Mouse (Mus musculus) liver, adult 2 months (tissue): ENCODE measurements around the gene Ctnnd1. TPM values are rescaled to one million over a fixed set of nuclear protein-coding genes. Genes with fewer than 3 reads are reported as not detected.
A peak's percentile ranks its signal among the peaks of the same experiment; 100 is the strongest.

Experiments
- DNase-seq: peaks from one replicate; pipeline ENCODE4 v3.0.0-alpha.2; 2011; ENCODE audit warnings: low read depth, low spot score; ENCODE audit errors: extremely low read depth
- H3K27ac ChIP-seq: fragments of 200-500 bp; replicated peaks from 2 replicates; pipeline ENCODE4 v1.5.1; 2012; ENCODE audit warnings: low read depth, mild to moderate bottlenecking, control low read depth, inconsistent platforms, low read length; ENCODE audit not compliant: insufficient read depth
- H3K27me3 ChIP-seq: fragments of 200-500 bp; 2 replicates; pipeline ENCODE4 v1.6.1; 2012; ENCODE audit warnings: mild to moderate bottlenecking, moderate library complexity, low read length, inconsistent platforms; ENCODE audit not compliant: control insufficient read depth, insufficient read depth
- H3K36me3 ChIP-seq: fragments of 200-500 bp; 2 replicates; pipeline ENCODE4 v1.6.1; 2012; ENCODE audit warnings: low read length, inconsistent platforms; ENCODE audit not compliant: control insufficient read depth, insufficient read depth
- H3K4me1 ChIP-seq: fragments of 200-500 bp; 2 replicates; pipeline ENCODE4 v1.6.1; 2011; ENCODE audit warnings: low read length; ENCODE audit not compliant: control insufficient read depth, insufficient read depth
- H3K4me3 ChIP-seq: fragments of 200-500 bp; 2 replicates; pipeline ENCODE4 v1.5.1; 2011; ENCODE audit warnings: low read depth, mild to moderate bottlenecking, control low read depth, low read length, moderate library complexity; ENCODE audit not compliant: insufficient read depth
- H3K79me2 ChIP-seq: fragments of 200-500 bp; 2 replicates; pipeline ENCODE4 v1.6.1; 2012; ENCODE audit warnings: inconsistent platforms, mild to moderate bottlenecking, low read length, moderate library complexity; ENCODE audit not compliant: control insufficient read depth, insufficient read depth
- H3K9ac ChIP-seq: fragments of 200-500 bp; 2 replicates; pipeline ENCODE4 v1.6.1; 2012; ENCODE audit warnings: low read depth, mild to moderate bottlenecking, control low read depth, inconsistent platforms, low read length
- CTCF ChIP-seq: fragments of 200-500 bp; IDR thresholded peaks from 2 replicates; pipeline ENCODE4 v1.5.1; 2011; ENCODE audit warnings: low read depth, low read length, control low read depth
- POLR2A ChIP-seq: fragments of 200-500 bp; IDR thresholded peaks from 2 replicates; pipeline ENCODE4 v1.6.1; 2011; ENCODE audit warnings: low read length, control low read depth; ENCODE audit not compliant: insufficient read depth; ENCODE audit errors: extremely low read depth
- WGBS: fragments of 180-500 bp; shearing (Covaris S2); methylation state at CpG from one replicate; pipeline ENCODE4 v1.1.7; 2018; 5-methylcytosine and 5-hydroxymethylcytosine counted together
- polyA plus RNA-seq: library from polyadenylated mRNA; depleted of rRNA; stranded (reverse); fragments of >200 nt; gene quantifications from 2 replicates; pipeline ENCODE4 v1.2.3, GENCODE M21; 2012
- total RNA-seq: library from RNA; depleted of rRNA; stranded (reverse); fragments of >200 nt; gene quantifications from 2 replicates; pipeline ENCODE4 v1.2.3, GENCODE M21; 2014

Gene Ctnnd1
- total and polyA plus RNA-seq, 2 experiments = 31.4 to 47.4 TPM

GRCm38 (mm10) chr2:84624201-84624600 is 26.4 kb downstream of the Ctnnd1 start:
- Histone ChIP-seq H3K4me3 (no peak overlapping the region), H3K9ac (no peak overlapping the region), H3K79me2 (peaks cover 30% of the 10 kb centered on the region; the same call in 1 of the 2 replicates), H3K36me3 (peaks cover 29% of the 10 kb centered on the region), H3K4me1 (peaks cover 25% of the 10 kb centered on the region), H3K27me3 (no peaks in the 10 kb centered on the region), H3K27ac (peak overlapping the region; percentile 22)
- DNase-seq = no peak
- TF ChIP-seq CTCF (no peak), POLR2A (no peak)
- 90% methylated on average over 17 of the region's 17 CpGs for WGBS

- peak; percentile 58 for DNase-seq
- Histone ChIP-seq H3K27me3 (no peaks in the 10 kb centered on the region), H3K79me2 (peaks cover 30% of the 10 kb centered on the region; the same call in 1 of the 2 replicates), H3K27ac (peak overlapping the region; percentile 26), H3K36me3 (peaks cover 34% of the 10 kb centered on the region), H3K4me3 (no peak overlapping the region), H3K9ac (no peak overlapping the region), H3K4me1 (peaks cover 29% of the 10 kb centered on the region)
- TF ChIP-seq CTCF = no peak
- WGBS = 55% methylated on average over 3 of the region's 3 CpGs
Measured at GRCm38 (mm10) chr2:84623428-84624119, 27.0 kb downstream of the Ctnnd1 start.

DNA sequence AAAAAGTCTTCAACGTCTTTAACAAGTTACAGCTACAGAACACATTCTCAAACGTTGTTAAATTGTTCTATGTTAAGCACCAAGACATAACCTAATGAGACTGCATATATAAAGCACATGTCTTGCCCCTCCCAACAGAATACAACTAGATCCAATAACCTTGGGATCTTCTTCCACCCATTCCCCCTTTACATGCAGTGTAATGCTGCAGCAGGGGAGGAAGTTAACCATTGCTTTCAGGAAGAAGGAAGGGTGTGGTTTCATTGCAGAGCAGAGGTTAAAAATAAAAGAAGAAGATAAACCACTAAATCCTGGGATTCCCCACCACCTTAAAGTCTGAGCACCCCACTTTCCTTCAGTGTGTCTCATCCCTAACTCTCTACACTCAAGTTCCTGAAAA is 27.9 kb downstream of the Ctnnd1 start:
- H3K9ac ChIP-seq = no peak overlapping the region
- no peak overlapping the region for H3K27ac ChIP-seq
- peaks cover 25% of the 10 kb centered on the region for H3K4me1 ChIP-seq
- H3K36me3 ChIP-seq = peaks cover 36% of the 10 kb centered on the region
- H3K4me3 ChIP-seq = no peak overlapping the region
- H3K27me3 ChIP-seq = no peaks in the 10 kb centered on the region
- WGBS = 70% methylated on average over 2 of the region's 2 CpGs
- DNase-seq = no peak
- TF ChIP-seq POLR2A (no peak), CTCF (no peak)
- peaks cover 30% of the 10 kb centered on the region; the same call in 1 of the 2 replicates for H3K79me2 ChIP-seq

- H3K4me1 ChIP-seq = peaks cover 13% of the 10 kb centered on the region
- WGBS = 92% methylated on average over 21 of the region's 21 CpGs
- no peaks in the 10 kb centered on the region for H3K27me3 ChIP-seq
- no peak overlapping the region for H3K27ac ChIP-seq
- no peak for DNase-seq
- H3K79me2 ChIP-seq = peaks cover 18% of the 10 kb centered on the region; the same call in 1 of the 2 replicates
- TF ChIP-seq CTCF = no peak
- no peak for TF ChIP-seq POLR2A
- no peak overlapping the region for H3K4me3 ChIP-seq
- peaks cover 64% of the 10 kb centered on the region for H3K36me3 ChIP-seq
- no peak overlapping the region for H3K9ac ChIP-seq
Measured at GRCm38 (mm10) chr2:84619646-84620340, 30.8 kb downstream of the Ctnnd1 start.

DNA sequence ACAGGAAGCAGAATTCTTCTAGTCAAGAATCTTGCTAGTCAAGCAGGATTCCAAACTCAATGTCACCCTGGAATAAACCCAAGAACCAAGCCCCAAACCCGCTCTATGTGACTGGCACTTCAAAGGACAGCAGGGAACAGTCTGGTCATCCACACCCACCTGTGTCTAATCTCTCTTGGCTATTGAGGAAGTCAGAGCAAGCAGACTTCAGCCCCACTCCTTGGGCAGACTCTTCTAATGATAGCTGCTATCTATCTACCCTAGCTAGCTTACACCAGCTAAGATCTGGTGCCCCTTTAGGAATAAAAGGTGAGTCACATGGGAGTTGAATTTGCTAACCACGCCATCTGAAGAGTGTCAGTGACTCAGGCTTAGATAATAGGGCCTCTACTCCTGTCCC is 31.7 kb downstream of the Ctnnd1 start:
- no peak for DNase-seq

More for the DNA sequence above, 31.7 kb downstream of the Ctnnd1 start:
- Histone ChIP-seq H3K27ac (peak overlapping the region; percentile 65), H3K4me1 (peaks cover 8% of the 10 kb centered on the region), H3K36me3 (peaks cover 72% of the 10 kb centered on the region), H3K27me3 (no peaks in the 10 kb centered on the region), H3K4me3 (no peak overlapping the region), H3K79me2 (peaks cover 10% of the 10 kb centered on the region; the same call in 1 of the 2 replicates), H3K9ac (no peak overlapping the region; the same call in 1 of the 2 replicates)
- TF ChIP-seq CTCF (no peak), POLR2A (no peak)
- 28% methylated on average over 2 of the region's 2 CpGs for WGBS
